Comparison of ENCODE assay signal across 8 mouse cellular contexts in the genomic region with DNA sequence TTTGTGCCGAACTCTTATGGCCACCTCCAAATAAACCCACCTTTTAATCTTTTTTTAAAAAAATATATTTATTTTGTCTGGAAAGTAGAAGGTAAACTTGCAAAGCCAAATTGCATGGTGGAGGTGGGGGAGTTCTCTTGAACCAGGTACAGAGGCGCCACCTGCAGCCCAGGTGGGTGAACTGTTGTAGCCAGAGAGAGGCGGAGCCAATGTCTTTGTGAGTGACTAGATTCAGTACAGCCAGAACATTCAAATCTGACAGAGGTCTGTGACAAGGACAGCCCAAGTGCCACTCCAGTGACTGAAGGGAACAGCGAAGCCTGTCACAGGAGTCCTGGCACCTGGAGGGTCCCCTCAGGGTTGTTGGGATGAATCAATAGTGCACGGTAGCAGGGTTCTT.
DNase-seq lines count a peak whose midpoint lies in the region; ATAC-seq and TF ChIP-seq lines count a peak whose summit lies in the region.

No protein-coding gene starts in this region.

- dilution Hi-C loops in CH12.LX (cut with MboI; ENCODE audit: extremely low pct_ligation_motif_present, extremely low pct_unique_long_range_greater_than_20kb, low sequenced_read_pairs), result no loop called here

- no peaks in the 10 kb centered on the region for H3K27me3 ChIP-seq in hindbrain, embryonic 10.5 days (ENCODE audit: insufficient read depth, poor library complexity, severe bottlenecking)
- H3K27me3 ChIP-seq in hindbrain, embryonic 12.5 days, result no peaks in the 10 kb centered on the region
- H3K27me3 ChIP-seq in CH12.LX (replicated peaks), result no peaks in the 10 kb centered on the region

- H3K4me1 ChIP-seq in hindbrain, embryonic 10.5 days (replicated peaks), result peaks cover 7% of the 10 kb centered on the region; the same call in 1 of the 2 replicates
- peaks cover 6% of the 10 kb centered on the region for H3K4me1 ChIP-seq in hindbrain, embryonic 12.5 days
- peaks cover 6 to 16% of the 10 kb centered on the region in 2 experiments for H3K4me1 ChIP-seq in CH12.LX (ENCODE audit: control insufficient read depth in 1 of 2, insufficient read depth in 2 of 2)

- H3K36me3 ChIP-seq in hindbrain, embryonic 10.5 days, result no peaks in the 10 kb centered on the region
- H3K36me3 ChIP-seq in hindbrain, embryonic 12.5 days, result no peaks in the 10 kb centered on the region
- no peaks in the 10 kb centered on the region for H3K36me3 ChIP-seq in CH12.LX (replicated peaks in 1 of 2; ENCODE audit: control insufficient read depth in 1 of 2, insufficient read depth in 1 of 2, low read length in 1 of 2)

- TF ChIP-seq EP300 in CH12.LX (IDR thresholded peaks at IDR 0.05; ENCODE audit: low read length), result no peak

- no peak overlapping the region for H3K9ac ChIP-seq in hindbrain, embryonic 12.5 days
- H3K9ac ChIP-seq in CH12.LX (ENCODE audit: insufficient read depth, low read depth), result no peak overlapping the region

- no peak overlapping the region for H3K27ac ChIP-seq in hindbrain, embryonic 10.5 days
- no peak overlapping the region for H3K27ac ChIP-seq in hindbrain, embryonic 12.5 days
- H3K27ac ChIP-seq in CH12.LX (ENCODE audit: insufficient read depth, low read depth), result no peak overlapping the region

- no peak overlapping the region for H3K4me3 ChIP-seq in hindbrain, embryonic 10.5 days
- no peak overlapping the region for H3K4me3 ChIP-seq in hindbrain, embryonic 12.5 days
- no peak overlapping the region for H3K4me3 ChIP-seq in CH12.LX (replicated peaks in 1 of 3; ENCODE audit: low read depth in 2 of 3, low read length in 2 of 3, poor library complexity in 1 of 3)

- peak; percentile 44 to 82; a peak in 3 of 4 replicates for TF ChIP-seq CTCF in CH12.LX (conservative IDR thresholded peaks at IDR 0.05 in 1 of 2, IDR thresholded peaks at IDR 0.05 in 1 of 2; ENCODE audit: low read depth in 2 of 2, low read length in 2 of 2)

- H3K4me2 ChIP-seq in hindbrain, embryonic 12.5 days (replicated peaks), result no peak overlapping the region
- no peak overlapping the region for H3K4me2 ChIP-seq in CH12.LX (ENCODE audit: insufficient read depth, low read depth, poor library complexity, severe bottlenecking)

- 68% methylated on average over 5 of the region's 5 CpGs for WGBS in hindbrain, embryonic 10.5 days
- WGBS in hindbrain, embryonic 12.5 days, result 68% methylated on average over 5 of the region's 5 CpGs

- no peaks in the 10 kb centered on the region for H3K9me3 ChIP-seq in hindbrain, embryonic 10.5 days
- no peaks in the 10 kb centered on the region for H3K9me3 ChIP-seq in hindbrain, embryonic 12.5 days (replicated peaks)
- H3K9me3 ChIP-seq in CH12.LX (replicated peaks; ENCODE audit: low read length), result no peaks in the 10 kb centered on the region

- H3K79me2 ChIP-seq in CH12.LX (replicated peaks; ENCODE audit: control insufficient read depth, extremely low read depth, insufficient read depth, poor library complexity, severe bottlenecking), result no peaks in the 10 kb centered on the region

- TF ChIP-seq POLR2A in CH12.LX (IDR thresholded peaks at IDR 0.05; ENCODE audit: low read depth, low read length), result no peak

- in situ Hi-C loops in CH12.LX (cut with MboI; ENCODE audit: low pct_ligation_motif_present, low pct_unique_long_range_greater_than_20kb, low sequenced_read_pairs), result no loop called here

- ATAC-seq in hindbrain, embryonic 12.5 days (ENCODE audit: low FRiP score), result no peak
- ATAC-seq in inflammation-experienced regulatory T-cells, adult 6 months, result peak; percentile 72

- peak; percentile 86 for TF ChIP-seq RAD21 in CH12.LX (IDR thresholded peaks at IDR 0.05; ENCODE audit: low read depth, low read length)

- DNase-seq in hindbrain, embryonic 10.5 days (ENCODE audit: low spot score), result peak; percentile 11
- peak; percentile 63 for DNase-seq in CH12.LX (ENCODE audit: extremely low read depth)
- peak; percentile 3 for DNase-seq in c-Kit-positive CD71-positive TER-119-positive erythroid progenitor cells, embryonic 14.5 days (ENCODE audit: low spot score)
- DNase-seq in lung, adult 18-20 months, result peak; percentile 69 to 72
- peak; percentile 47 for DNase-seq in testis, postnatal 10 days (ENCODE audit: low spot score)
- no peak for DNase-seq in heart, adult 11 months

TF ChIP-seq in CH12.LX, 34 proteins besides CTCF, POLR2A, EP300 and RAD21:
- TF ChIP-seq SMC3 (IDR thresholded peaks at IDR 0.05; ENCODE audit: low read depth, low read length), result peak; percentile 80
- peak; percentile 13; the same call in 1 of the 2 replicates for TF ChIP-seq ZC3H11A (IDR thresholded peaks at IDR 0.05; ENCODE audit: low read depth, low read length)
- 0 out of 2 replicates have a peak, but pooled peaks have one; percentile 13 for TF ChIP-seq SIN3A (IDR thresholded peaks at IDR 0.05; ENCODE audit: low read length)
- TF ChIP-seq POLR2AphosphoS2 (IDR thresholded peaks at IDR 0.05; ENCODE audit: low read depth, low read length), result no peak
TF ChIP-seq in CH12.LX: peak in this region for 3.
